Mouse (Mus musculus) cerebral cortex, adult 2 months (tissue): ENCODE measurements around the gene Gna11.

Experiments used
- WGBS: fragments of 180-500 bp; shearing (Covaris S2); methylation state at CpG from one replicate; pipeline ENCODE4 v1.1.7; 2018; 5-methylcytosine and 5-hydroxymethylcytosine counted together

The Gna11 gene

GRCm38 (mm10) chr10:81543633-81544032, 1.4 kb downstream of the Gna11 start:
- 28% methylated on average over 1 of the region's 1 CpGs for WGBS

DNA sequence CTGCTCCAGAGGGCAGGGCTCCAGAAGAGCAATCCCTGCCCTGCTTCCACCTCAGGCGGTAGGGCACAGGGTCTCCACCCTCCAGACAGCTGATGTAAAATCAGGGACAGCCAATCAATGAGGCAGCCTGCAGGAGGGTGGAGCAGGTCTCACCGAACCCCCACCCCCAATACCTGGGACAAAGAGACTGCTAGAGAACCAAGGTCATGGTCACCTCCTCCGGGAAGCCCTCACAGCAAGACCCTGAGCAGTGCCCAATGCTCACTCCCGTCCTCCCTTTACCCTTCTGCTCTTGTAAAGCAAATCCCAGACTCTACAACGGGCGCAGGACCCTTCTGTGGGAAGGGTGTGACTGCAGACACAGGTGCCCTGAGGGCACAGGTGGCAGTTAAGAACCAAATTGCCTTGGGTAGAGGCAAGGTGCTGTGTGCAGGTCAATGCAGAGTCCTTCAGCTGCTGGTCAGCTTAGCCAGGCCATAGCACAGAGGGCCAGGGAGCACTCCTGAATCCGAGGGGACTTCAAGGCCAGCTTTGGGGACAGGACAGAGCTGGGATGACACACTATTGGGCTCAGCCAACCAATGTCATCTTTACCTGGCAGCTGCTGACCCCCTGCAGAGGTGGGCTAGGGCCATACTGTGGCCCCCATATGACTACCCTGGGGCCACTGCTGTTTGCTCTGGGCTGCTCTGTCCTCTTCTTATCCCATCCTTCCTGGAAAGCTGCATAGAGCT, 2.1 kb downstream of the Gna11 start:
- 78% methylated on average over 7 of the region's 7 CpGs for WGBS

DNA sequence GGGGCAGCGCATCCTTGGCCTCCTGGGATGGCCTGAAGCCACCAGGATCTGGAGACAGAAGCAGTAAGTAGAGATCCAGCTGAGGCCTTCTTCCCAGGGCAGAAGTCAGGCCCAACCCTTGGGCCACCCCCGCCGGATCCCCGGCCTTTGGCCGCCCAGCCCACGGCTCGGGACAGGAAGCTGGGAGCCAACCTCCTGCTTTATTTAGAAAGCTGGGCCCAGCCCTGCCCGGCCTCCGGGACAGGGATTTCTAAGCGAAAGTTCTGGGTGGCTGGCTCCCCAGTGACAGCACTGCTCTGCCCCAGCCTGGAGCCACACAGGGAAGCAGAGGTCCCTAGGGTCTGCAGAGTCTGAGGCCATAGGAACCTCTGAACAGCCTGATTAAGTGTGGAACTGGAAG, 3.2 kb downstream of the Gna11 start:
- WGBS = 67% methylated on average over 10 of the region's 10 CpGs

GRCm38 (mm10) chr10:81541363-81541762, 3.6 kb downstream of the Gna11 start:
- WGBS = 67% methylated on average over 5 of the region's 5 CpGs

DNA sequence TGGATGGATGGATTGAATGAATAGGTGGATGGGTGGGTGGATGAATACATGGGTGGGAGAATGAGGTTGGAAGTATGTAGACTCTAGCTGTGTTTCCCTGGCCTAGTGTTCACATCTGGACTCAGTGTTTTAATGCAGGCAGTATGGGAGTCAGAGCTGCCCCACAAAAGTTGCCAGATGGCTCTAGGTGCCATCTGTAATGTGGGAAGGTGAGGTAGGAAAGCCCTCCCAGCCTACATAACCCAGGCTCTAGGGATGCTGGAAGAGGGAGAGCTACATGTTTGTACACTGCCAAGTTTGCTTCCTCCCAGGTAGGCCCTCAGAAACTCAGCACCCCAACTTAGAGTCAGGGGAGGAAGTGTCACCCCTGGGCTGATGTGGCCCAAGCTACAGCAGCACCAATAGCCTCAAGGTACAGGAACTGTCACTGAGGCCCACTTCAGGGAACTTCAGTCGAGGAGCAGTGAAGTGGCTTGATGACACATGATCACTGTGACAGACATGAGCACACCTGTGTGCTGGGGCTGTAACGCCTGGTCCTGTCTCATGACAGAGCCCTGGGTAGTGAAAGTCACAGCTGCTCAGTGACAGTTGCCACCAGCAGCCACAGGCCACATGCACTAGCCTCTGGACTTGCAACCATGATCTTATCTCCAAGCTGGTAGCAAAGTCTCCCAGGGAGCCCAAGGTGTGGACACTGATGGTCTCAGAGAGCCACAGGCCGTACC, 6.5 kb downstream of the Gna11 start:
- WGBS = 67% methylated on average over 3 of the region's 3 CpGs

- 96% methylated on average over 2 of the region's 2 CpGs for WGBS
Measured at GRCm38 (mm10) chr10:81537429-81537828, 7.6 kb downstream of the Gna11 start.

DNA sequence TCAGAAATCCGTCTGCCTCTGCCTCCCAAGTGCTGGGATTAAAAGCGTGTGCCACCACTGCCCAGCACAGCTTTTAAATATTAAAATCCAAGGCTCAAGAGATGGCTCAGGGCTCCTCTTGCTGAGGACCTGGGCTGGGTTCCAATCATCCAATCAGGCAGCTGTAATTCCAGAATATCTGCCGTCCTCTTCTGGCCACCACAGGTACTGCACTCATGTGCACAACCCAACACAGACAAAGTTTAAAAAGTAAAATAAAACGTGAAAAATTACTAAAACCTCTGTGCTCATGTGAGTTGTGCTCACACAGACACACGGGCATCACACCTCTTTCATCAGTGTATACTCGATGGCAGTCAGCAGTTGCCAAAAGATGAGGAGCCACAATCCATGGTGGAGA, 8.3 kb downstream of the Gna11 start:
- 73% methylated on average over 6 of the region's 6 CpGs for WGBS

- 77% methylated on average over 16 of the region's 16 CpGs for WGBS
Measured at GRCm38 (mm10) chr10:81534826-81535225, 10.2 kb downstream of the Gna11 start.

GRCm38 (mm10) chr10:81526779-81527178, 18.2 kb downstream of the Gna11 start:
- 13% methylated on average over 14 of the region's 14 CpGs for WGBS

DNA sequence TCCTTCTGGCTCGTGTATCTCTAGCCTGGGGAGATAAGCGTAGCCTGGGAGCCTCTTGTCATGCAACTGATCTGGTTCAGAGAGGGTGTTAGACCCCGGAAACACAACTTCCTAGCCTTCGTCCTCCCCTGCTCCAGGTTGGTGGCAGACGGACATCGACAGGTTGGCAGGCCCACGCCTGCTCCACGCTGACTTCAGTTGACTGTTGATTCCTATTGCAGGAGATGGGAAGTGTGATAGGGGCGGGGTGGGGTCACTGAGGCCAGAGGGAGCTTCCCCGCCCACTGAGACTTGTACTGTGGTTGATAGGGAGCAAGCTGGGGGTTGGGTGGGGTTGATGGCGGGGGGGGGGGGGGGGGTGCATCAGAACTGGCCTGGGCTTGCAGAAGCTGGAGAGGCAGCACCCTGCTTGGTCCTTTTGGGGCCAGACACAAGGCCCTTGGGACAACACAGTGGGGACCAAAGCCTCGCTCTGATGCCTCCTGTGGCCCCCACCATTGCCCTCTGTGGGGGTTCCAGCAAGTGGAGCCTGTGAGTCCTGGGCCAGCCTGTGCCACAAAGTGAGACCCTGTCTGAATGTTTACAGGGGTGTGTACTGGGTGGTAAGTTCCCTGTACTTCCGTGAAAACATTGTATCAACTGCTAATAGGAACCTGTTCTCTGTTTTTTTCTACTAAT, 19.8 kb downstream of the Gna11 start:
- 69% methylated on average over 12 of the region's 13 CpGs for WGBS

DNA sequence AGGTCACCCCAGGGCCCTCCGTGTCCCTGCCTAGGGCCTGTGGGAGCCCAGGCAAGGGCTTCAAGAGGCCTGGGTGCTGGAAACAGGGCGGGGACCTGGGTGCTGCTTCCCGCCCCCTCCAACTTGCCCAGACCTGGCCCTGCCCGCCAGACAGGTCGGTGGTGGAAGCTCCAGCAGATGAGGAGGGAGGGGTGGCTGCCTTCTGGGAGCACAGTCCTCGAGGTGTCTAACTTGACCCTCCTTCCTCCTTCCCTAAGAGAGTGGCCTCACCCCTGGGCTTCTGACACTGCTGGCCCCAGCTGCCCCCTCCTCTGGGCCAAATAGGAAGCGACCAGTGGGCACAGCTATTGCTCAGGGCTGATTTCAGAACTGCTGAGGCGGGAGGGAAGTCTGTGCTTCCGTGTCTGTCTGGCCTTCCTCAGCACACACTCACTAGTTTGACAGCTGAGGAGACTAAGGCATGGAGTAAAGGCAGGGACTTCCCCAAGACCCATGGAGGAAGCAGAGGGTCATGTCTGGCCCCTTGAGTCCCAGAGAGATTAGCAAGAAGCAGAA, 20.9 kb downstream of the Gna11 start, which contains the start of gene Gna15:
Gene Gna15 (minus strand): TSS at position 175 of the 555 bp plus-strand sequence.
- WGBS = 51% methylated on average over 9 of the region's 9 CpGs

- 47% methylated on average over 19 of the region's 19 CpGs for WGBS
Measured at GRCm38 (mm10) chr10:81523570-81523969, 21.4 kb downstream of the Gna11 start.

DNA sequence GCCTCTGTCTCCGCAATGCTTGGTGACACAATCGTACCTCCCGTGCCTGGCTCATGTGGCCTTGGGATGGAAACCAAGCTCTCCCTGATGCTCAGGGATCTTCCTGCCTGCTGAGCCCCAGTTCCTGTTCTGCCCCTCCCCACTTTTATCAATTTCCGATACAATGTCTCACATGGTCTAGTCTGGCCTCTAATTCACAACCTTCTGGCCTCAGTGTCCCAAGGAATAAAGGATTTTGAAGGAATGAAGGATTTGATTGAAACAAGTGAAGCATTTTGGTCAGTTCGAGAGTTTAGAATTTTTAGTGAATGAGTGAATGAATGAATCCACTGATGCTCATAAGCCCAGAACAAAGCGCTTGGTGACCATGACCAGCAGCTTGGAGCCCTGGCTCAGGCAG, 21.8 kb downstream of the Gna11 start:
- 76% methylated on average over 6 of the region's 6 CpGs for WGBS

DNA sequence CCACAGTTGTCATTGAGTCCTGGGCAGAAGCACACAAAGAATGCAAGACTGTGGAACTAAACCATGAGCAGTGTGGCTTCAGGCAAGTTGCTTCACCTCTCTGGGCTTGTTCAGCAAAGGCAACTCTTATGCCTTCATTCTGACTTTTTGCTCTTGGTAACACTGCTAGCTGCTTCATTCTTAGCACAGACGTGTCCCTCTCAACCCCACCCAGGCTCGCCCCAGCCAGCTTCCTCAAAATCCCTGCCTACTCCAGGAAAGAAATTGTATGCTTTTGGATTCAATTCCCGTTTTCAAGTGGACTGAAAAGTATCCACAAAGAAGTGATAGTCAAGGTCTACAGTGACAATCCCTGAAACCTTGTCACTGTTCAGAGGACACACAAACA, 25.0 kb downstream of the Gna11 start:
- WGBS = 61% methylated on average over 3 of the region's 3 CpGs

DNA sequence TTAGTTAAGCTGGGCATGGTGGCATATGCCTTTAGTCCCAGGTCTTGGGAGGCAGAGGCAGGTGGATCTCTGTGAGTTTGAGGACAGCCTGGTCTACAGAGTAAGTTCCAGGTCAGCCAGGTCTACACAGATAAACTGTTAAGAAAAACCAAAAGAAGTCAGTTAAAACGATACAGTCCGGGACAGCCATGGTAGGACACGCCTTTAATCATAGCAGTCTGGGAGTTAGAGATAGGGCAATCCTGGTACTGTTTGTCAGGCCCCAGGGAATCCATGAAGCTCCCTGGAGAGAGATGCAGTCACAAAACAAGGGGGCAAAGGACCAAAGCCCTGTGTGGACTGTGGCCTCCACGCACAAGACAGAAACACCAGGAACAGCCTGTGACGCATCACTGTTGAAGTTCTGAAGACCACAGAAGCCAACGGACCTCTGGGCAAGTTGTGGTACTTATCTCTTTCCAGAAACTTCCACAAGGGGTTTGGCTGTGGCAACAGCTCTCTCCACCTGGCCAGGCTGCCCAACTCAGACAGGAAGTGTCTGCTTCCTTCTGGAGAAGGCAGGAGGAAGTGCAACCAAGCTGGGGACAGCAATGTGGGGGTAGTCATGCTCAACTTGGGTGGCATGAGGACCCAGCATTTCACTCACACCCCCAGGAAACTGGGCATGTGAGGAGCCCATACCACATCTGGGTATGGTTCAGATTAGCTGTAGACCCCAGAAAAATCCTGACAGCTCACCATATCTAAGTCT, 25.6 kb downstream of the Gna11 start:
- WGBS = 78% methylated on average over 6 of the region's 6 CpGs

DNA sequence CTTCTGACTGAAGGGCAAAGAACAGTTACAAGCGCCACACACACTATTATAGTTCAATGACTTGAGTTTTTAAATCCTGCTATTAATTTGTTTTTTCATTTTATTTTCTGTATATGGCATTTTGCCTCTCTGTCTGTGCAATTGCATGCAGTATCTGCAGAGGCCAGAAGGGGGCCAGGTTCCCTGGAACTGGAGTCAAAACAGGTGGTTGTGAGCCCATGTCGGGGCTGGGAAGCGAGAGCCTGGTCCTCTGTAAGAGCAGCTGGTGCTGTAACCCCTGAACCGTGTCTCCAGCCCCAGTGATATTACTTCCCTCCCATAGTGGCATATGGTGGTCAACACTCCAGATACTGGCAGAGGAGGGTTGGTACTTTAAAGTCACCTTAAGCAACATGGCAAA, 26.4 kb downstream of the Gna11 start:
- WGBS = 20% methylated on average over 4 of the region's 4 CpGs

DNA sequence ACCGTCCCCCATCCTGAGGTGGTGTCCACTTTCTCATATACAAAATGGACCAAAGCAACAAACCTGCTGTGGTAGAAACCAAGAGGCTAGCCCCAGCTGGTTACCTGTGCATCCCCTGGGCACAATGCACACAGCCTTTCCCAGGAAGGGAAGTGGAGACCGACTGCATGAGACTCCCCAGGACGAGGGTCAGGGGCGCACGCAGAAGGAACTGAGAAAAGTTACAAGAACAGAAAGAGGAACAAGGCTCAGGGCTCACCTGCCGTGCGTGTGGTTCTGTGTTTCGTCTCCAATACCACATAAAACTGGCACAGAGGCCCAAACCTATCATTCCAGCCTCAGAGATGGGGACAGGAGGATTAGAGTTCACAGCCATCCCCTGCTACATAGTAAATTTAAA, 27.8 kb downstream of the Gna11 start:
- WGBS = 87% methylated on average over 8 of the region's 8 CpGs

GRCm38 (mm10) chr10:81513798-81514197, 31.2 kb downstream of the Gna11 start:
- 88% methylated on average over 5 of the region's 5 CpGs for WGBS

DNA sequence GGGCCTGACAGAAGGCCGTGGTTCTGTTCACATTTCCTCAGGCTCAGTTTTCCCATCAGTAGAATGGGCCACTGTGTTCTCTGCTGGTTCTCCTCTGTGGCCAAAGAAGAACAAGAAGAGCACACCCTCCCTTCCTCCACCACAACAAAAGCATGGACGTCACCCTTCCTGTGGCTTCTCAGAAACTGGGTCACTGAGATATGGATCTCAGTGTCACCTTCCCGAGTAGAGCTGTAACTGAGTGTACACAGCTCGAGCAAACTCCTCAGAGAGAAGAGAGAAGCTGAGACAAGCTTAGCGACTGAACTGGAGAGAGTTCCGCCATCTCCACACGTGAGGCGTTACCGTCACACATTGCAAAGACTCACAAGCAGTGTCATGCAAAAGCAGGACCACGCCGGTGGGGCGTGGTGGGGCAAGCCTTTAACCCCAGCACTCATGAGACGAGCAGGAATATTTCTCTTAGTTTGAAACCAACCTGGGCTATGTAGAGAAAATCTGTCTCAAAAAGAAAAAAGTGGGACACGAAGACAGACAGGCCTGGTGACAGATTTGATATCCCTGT, 34.7 kb downstream of the Gna11 start:
- WGBS = 79% methylated on average over 14 of the region's 14 CpGs

DNA sequence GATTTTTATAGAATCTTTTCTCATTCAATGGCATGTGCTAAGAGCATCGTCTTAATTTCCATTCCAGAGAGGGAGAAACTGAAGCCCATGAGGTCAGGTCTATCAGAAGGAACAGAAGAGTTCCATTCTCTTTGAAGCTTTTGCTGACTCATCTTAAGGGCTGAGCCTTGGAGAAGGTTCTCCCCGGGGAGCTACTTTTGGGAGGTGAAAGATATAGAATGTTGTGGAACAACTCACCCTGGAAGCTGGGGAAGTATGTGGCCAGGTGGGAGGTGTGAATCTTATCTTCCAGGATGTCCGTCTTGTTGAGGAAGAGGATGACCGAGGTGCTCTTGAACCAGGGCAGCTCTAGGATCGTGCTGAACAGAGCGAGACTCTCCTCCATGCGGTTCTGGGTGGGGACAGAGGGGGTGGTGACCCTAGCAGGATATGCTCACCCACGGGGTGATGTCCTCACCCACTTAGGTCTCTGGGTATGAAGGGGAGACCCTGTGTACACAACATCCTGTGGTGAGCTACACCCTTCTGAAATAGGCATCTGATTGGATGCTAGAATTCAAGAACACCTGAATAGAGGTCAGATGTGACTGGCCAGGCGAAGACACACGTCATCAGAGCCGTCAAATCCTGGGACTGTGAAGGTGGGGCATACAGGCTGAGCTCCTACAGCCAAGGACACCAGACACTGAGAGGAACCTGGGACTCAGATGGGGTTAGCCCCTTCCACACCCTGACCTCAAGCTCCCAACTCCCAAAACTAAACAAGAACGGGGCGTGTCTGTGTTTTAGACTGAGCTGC, 37.1 kb downstream of the Gna11 start:
- 68% methylated on average over 13 of the region's 13 CpGs for whole genome bisulfite sequencing

GRCm38 (mm10) chr10:81507095-81507494, 37.9 kb downstream of the Gna11 start:
- 38% methylated on average over 6 of the region's 6 CpGs for WGBS
